Mouse (Mus musculus) midbrain, postnatal 0 days (tissue): ENCODE data around the gene Nubp1. TPM values are rescaled to one million over a fixed set of nuclear protein-coding genes. Genes with fewer than 3 reads are reported as not detected.
A peak's percentile ranks its signal among the peaks of the same experiment; 100 is the strongest.

Experiments used
- ATAC-seq: fragments of 200-750 bp; cut with Nextera tagmentation; 2 replicates; pipeline ENCODE4 v1.8.0; 2017; ENCODE audit warnings: moderate number of reproducible peaks, mild to moderate bottlenecking, moderate TSS enrichment, moderate library complexity; ENCODE audit not compliant: low FRiP score
- DNase-seq: peaks from one replicate; pipeline ENCODE4 v3.0.0-alpha.2; 2015; ENCODE audit warnings: low spot score
- H3K27ac ChIP-seq: fragments of 300-500 bp; sonication (generic); 2 replicates; pipeline ENCODE4 v1.5.1; 2014; ENCODE audit warnings: low read depth, mild to moderate bottlenecking, low read length, mixed read lengths
- H3K27me3 ChIP-seq: fragments of 300-500 bp; sonication (generic); 2 replicates; pipeline ENCODE4 v1.6.1; 2014; ENCODE audit warnings: low read length, control low read depth, mixed read lengths; ENCODE audit not compliant: insufficient read depth
- H3K36me3 ChIP-seq: fragments of 300-500 bp; sonication (generic); 2 replicates; pipeline ENCODE4 v1.6.1; 2014; ENCODE audit warnings: low read length, control low read depth, mixed read lengths; ENCODE audit not compliant: insufficient read depth
- H3K4me1 ChIP-seq: fragments of 300-500 bp; sonication (generic); 2 replicates; pipeline ENCODE4 v1.6.1; 2014; ENCODE audit warnings: mild to moderate bottlenecking, control low read depth, antibody characterized with exemption, low read length, mixed read lengths; ENCODE audit not compliant: insufficient read depth
- H3K4me2 ChIP-seq: fragments of 300-500 bp; sonication (generic); 2 replicates; pipeline ENCODE4 v1.6.1; 2014; ENCODE audit warnings: low read depth, mild to moderate bottlenecking, low read length, mixed read lengths; ENCODE audit not compliant: poor library complexity, severe bottlenecking
- H3K4me3 ChIP-seq: fragments of 300-500 bp; sonication (generic); 2 replicates; pipeline ENCODE4 v1.5.1; 2014; ENCODE audit warnings: low read depth, mild to moderate bottlenecking, low read length, moderate library complexity
- H3K9ac ChIP-seq: fragments of 300-500 bp; sonication (generic); replicated peaks from 2 replicates; pipeline ENCODE4 v1.6.1; 2014; ENCODE audit warnings: mild to moderate bottlenecking, low read length, moderate library complexity, mixed read lengths; ENCODE audit not compliant: poor library complexity, severe bottlenecking
- H3K9me3 ChIP-seq: fragments of 300-500 bp; sonication (generic); 2 replicates; pipeline ENCODE4 v1.6.1; 2016; ENCODE audit warnings: low read length, control low read depth
- CTCF ChIP-seq: IDR thresholded peaks from 2 replicates; pipeline ENCODE4 v1.5.1; 2016; ENCODE audit warnings: antibody characterized with exemption, mild to moderate bottlenecking
- WGBS: fragments of 180-500 bp; shearing (Covaris S2); extraction: QIAGEN DNeasy Blood & Tissue Kit; methylation state at CpG from one replicate; pipeline ENCODE4 v1.1.7; 2014; 5-methylcytosine and 5-hydroxymethylcytosine counted together
- polyA plus RNA-seq: library from polyadenylated mRNA; unstranded; fragments of >200 nt; fragmentation: Nextera tagmentation; extraction: Ambion mirVana; gene quantifications from 2 replicates; pipeline ENCODE4 v1.2.1, GENCODE M21; 2015
- total RNA-seq: library from RNA; depleted of rRNA; stranded (reverse); fragments of >200 nt; gene quantifications from 2 replicates; pipeline ENCODE4 v1.2.3, GENCODE M21; 2014; rRNA removed

The Nubp1 gene
- total RNA-seq = 33.0 and 37.8 TPM in 2 replicates
- 36.1 and 40.3 TPM in 2 replicates for polyA plus RNA-seq

DNA sequence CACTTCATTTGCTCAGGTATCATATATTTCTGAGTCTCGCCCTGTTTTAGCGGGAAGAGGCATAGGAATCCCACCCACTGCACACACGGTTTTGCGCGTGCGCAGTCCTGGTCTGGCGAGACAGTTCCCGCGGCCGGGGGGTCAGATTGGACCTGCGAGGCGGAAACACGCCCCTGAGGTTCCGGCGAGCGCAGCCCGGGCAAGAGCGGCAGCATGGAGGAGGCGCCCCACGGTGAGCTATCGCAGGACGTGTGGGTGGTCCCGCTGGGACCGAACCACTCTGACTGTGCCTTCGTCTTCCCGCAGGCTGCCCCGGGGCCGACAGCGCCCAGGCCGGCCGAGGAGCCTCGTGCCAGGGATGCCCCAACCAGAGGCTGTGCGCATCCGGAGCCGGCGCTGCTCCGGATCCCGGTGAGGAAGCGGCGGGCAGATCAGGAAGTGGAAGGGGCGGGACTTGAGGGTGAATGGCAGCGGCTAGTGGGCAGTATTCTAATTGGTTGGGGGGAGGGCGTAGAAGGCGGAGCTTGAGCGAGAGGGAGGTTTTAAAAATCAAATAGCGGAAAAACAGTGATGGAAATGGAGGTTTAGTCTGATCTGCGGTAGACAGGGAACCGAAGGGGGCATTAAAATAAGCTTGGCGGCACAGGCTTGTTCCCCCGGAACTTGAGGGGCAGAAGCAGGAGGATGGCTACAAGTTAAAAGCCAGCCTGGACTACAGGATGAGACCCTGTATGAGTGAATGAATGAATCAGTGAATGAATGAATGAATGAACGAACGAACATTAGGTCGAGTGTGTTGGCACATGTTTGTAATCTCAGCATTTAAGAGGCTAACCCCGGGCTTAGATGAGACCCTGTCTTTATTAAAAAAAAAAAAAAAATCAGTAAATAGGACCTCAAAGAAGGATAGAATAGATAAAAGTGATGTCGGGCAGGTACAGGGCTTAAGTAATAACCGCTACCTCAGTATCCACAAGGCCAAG is at the start of gene Nubp1:
TSS of gene Nubp1 (plus strand) at position 185 of the 983 bp plus-strand sequence.
- DNase-seq (peak; percentile 95), ATAC-seq (peak; percentile 97)
- peak within 1 kb of the TSS; percentile 82 for H3K27ac ChIP-seq
- peak within 1 kb of the TSS; percentile 64 for H3K9ac ChIP-seq
- H3K4me1 ChIP-seq = no peaks in the 10 kb centered on the region; the same call in 1 of the 2 replicates
- H3K36me3 ChIP-seq = peaks cover 9% of the 10 kb centered on the region
- peak within 1 kb of the TSS; percentile 55 for H3K4me3 ChIP-seq
- WGBS = 3% methylated on average over 56 of the region's 56 CpGs
- H3K9me3 ChIP-seq = no peaks in the 10 kb centered on the region
- TF ChIP-seq CTCF = peak; percentile 30; the same call in 1 of the 2 replicates
- no peaks in the 10 kb centered on the region for H3K27me3 ChIP-seq
- H3K4me2 ChIP-seq = peak within 1 kb of the TSS; percentile 53

DNA sequence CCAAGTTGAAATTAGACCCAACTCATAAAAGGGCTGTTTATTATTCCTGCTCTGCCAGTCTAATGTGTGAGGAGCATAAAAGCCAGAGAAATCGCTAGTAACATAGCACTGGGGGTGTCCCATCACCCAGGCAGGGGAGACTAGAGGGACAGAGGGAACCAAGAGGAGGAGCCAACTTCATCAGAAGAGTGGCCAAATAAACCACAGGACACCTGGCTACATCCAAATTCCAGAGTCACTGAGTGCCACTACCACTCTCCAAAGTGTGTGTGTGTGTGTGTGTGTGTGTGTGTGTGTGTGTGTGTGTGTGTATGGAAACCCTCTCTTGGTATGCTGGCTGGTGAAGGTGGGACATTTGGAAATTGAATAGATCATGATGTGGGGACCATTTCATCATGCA is 48.7 kb upstream of the Nubp1 start:
- no peak overlapping the region for H3K4me3 ChIP-seq
- no peak for ATAC-seq
- H3K4me1 ChIP-seq = no peaks in the 10 kb centered on the region
- no peak for TF ChIP-seq CTCF
- no peak for DNase-seq
- no peak overlapping the region for H3K9ac ChIP-seq
- no peaks in the 10 kb centered on the region for H3K9me3 ChIP-seq
- H3K27me3 ChIP-seq = no peaks in the 10 kb centered on the region; the same call in 1 of the 2 replicates
- H3K36me3 ChIP-seq = no peaks in the 10 kb centered on the region
- WGBS = 68% methylated on average over 1 of the region's 1 CpGs
- no peak overlapping the region for H3K27ac ChIP-seq
- H3K4me2 ChIP-seq = no peak overlapping the region

DNA sequence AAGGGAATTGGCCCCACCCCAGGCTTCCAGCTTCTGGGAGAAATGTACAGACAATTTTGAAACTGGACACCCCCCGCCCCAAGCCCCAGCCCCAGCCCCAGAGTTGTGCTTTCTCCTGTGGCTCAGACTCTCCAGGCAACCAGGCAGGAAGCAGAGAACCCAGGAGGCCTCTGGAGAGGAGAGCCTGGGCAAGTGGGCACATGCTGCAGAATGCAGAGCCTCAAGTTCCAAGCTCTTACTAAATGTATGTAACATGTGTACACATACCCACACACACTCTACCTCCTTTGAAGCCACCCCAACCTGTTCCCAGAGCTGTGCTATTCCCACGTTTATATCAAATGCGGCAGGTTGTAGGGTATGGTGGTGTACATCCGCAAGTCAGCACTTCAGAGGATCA is 46.0 kb upstream of the Nubp1 start:
- Histone ChIP-seq H3K4me2 (no peak overlapping the region), H3K27me3 (no peaks in the 10 kb centered on the region), H3K27ac (no peak overlapping the region), H3K4me3 (no peak overlapping the region), H3K9me3 (no peaks in the 10 kb centered on the region), H3K36me3 (no peaks in the 10 kb centered on the region), H3K9ac (no peak overlapping the region), H3K4me1 (no peaks in the 10 kb centered on the region)
- no peak for DNase-seq
- WGBS = 84% methylated on average over 4 of the region's 4 CpGs
- TF ChIP-seq CTCF = no peak
- ATAC-seq = no peak

DNA sequence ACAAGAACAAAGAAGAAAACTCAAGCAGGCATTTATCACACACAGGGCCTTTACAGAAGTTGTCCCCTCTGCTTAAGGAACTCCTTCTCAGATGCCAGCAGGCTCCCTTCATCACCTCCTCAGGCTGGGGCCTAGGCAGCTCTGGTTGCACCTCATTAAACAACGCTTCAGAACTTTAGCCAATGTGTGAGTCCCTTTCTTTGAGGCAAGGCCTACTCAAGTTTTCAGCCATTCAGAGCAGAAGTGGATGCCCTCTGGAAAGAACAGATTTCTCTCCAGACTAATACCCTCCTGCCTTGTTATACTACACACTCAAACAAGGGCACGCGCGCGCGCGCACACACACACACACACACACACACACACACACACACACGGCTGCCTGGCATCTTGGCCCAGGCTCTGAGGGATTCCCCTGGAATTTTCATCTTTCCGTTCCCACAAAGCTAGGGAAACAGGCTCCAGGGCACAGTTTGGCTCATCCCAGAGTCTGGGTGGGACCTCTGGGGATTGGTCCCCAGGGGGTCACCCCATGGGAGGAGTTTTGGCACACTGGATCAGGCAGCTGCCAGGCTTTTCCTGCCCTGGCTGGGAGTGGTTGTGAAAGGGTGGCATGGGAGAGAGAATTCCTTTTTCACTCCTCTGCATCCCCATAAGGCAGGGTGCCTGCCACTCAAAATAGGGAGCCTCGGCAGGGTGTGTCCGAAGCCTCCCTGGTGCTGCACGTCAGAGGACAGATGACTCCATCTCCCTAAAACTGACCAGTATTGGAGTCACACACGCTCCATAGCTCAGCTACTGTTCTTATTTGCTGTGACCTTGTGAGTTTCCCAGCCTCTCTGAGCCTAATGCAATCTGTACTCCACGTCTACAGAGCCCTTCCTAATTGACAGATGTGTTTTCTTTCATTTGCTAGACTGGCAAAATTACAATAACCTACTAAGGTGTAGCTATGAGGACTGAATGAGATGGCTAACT is 45.2 kb upstream of the Nubp1 start:
- Histone ChIP-seq H3K4me2 (no peak overlapping the region), H3K9me3 (no peaks in the 10 kb centered on the region), H3K27me3 (no peaks in the 10 kb centered on the region), H3K9ac (no peak overlapping the region), H3K27ac (0 out of 2 replicates have a peak overlapping the region, but pooled peaks have one; percentile 32), H3K36me3 (no peaks in the 10 kb centered on the region), H3K4me3 (no peak overlapping the region), H3K4me1 (no peaks in the 10 kb centered on the region)
- DNase-seq (peak; percentile 73), ATAC-seq (peak; percentile 76)
- no peak for TF ChIP-seq CTCF
- WGBS = 67% methylated on average over 14 of the region's 14 CpGs

DNA sequence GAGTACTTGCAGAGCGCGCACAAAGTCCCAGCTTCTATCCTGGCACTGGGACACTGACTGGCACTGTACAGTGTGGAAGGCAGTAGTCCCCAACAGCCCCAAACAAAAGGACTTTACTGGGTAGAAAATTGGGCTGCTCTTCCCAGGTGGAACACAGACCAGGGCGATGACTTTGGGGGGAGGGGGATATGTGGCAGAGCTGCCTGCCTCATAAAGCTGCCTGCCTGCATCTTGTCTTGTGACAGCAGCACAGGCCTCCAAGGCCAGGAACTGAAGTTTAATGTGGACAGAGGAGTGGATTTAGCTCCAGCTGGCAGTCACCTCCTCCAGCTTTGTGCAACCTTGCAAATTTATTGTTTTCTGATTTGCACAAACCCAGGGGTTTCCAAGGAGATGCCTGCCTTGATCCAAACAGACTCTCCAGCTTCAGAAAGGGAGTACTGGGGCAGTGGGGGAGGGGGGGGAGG is 42.2 kb upstream of the Nubp1 start:
- Histone ChIP-seq H3K27ac (peak overlapping the region; percentile 26; the same call in 1 of the 2 replicates), H3K9me3 (no peaks in the 10 kb centered on the region), H3K9ac (no peak overlapping the region), H3K36me3 (no peaks in the 10 kb centered on the region), H3K4me2 (no peak overlapping the region), H3K27me3 (no peaks in the 10 kb centered on the region), H3K4me3 (no peak overlapping the region), H3K4me1 (no peaks in the 10 kb centered on the region)
- ATAC-seq = peak; percentile 71
- TF ChIP-seq CTCF = no peak
- WGBS = 59% methylated on average over 3 of the region's 3 CpGs
- DNase-seq = peak; percentile 75
